Mouse (Mus musculus) stomach, adult 2 months (tissue): ENCODE measurements around the gene Lamc1. TPM values are rescaled to one million over a fixed set of nuclear protein-coding genes. Genes with fewer than 3 reads are reported as not detected.

Experiments
- polyA plus RNA-seq: library from polyadenylated mRNA; depleted of rRNA; stranded (reverse); fragments of >200 nt; gene quantifications from 2 replicates; pipeline ENCODE4 v1.2.3, GENCODE M21; 2012; rRNA removed

Lamc1 gene
- 27.1 and 35.2 TPM in 2 replicates for polyA plus RNA-seq

GRCm38 (mm10) chr1:153332444-153333295, at the start of gene Lamc1:
Gene Lamc1 (minus strand): TSS chr1:153332786.

GRCm38 (mm10) chr1:153185828-153186803, 146.5 kb downstream of the Lamc1 start, which contains the start of gene Lamc2:
Gene Lamc2 (minus strand): TSS chr1:153186447.

Other genes with a start within 250 kb of the Lamc1 start
- 5.1 and 6.9 TPM in 2 replicates for gene Lamc2, start 146.3 kb downstream of the Lamc1 start, polyA plus RNA-seq
- gene Shcbp1l, start 92.4 kb upstream of the Lamc1 start, polyA plus RNA-seq = not detected in 2 replicates
- 0.46 and 1.4 TPM in 2 replicates for gene Dhx9, start 154.9 kb upstream of the Lamc1 start, polyA plus RNA-seq
- gene Npl, start 217.3 kb upstream of the Lamc1 start, polyA plus RNA-seq = 0.15 and 0.27 TPM in 2 replicates